Mouse (Mus musculus) stomach, embryonic 14.5 days (tissue): ENCODE measurements around the gene Cd300lb. TPM values are rescaled to one million over a fixed set of nuclear protein-coding genes. Genes with fewer than 3 reads are reported as not detected.
A peak's percentile ranks its signal among the peaks of the same experiment; 100 is the strongest.
"Not testable (repeated sequence)": the region's sequence is repeated elsewhere in the genome, so short reads cannot be mapped to it uniquely, and the experiment has no call there.

Experiments
- ATAC-seq: fragments of 200-750 bp; cut with Nextera tagmentation; 2 replicates; pipeline ENCODE4 v1.8.0; 2017; ENCODE audit warnings: low read depth, moderate TSS enrichment; ENCODE audit not compliant: insufficient number of reproducible peaks, insufficient read depth, low FRiP score
- H3K27ac ChIP-seq: fragments of 300-500 bp; sonication (generic); 2 replicates; pipeline ENCODE4 v1.5.1; 2014; ENCODE audit warnings: mild to moderate bottlenecking, low read length, moderate library complexity, mixed read lengths
- H3K27me3 ChIP-seq: fragments of 300-500 bp; sonication (generic); 2 replicates; pipeline ENCODE4 v1.6.1; 2014; ENCODE audit warnings: low read length, control low read depth, mixed read lengths; ENCODE audit not compliant: control insufficient read depth, insufficient read depth
- H3K36me3 ChIP-seq: fragments of 300-500 bp; sonication (generic); 2 replicates; pipeline ENCODE4 v1.6.1; 2014; ENCODE audit warnings: mild to moderate bottlenecking, control low read depth, low read length, moderate library complexity, mixed read lengths; ENCODE audit not compliant: control insufficient read depth, insufficient read depth
- H3K4me1 ChIP-seq: fragments of 300-500 bp; sonication (generic); 2 replicates; pipeline ENCODE4 v1.6.1; 2014; ENCODE audit warnings: low read length, control low read depth, mixed read lengths; ENCODE audit not compliant: control insufficient read depth, insufficient read depth
- H3K4me2 ChIP-seq: fragments of 300-500 bp; sonication (generic); replicated peaks from 2 replicates; pipeline ENCODE4 v1.6.1; 2014; ENCODE audit warnings: low read depth, low read length, control low read depth
- H3K4me3 ChIP-seq: fragments of 300-500 bp; sonication (generic); 2 replicates; pipeline ENCODE4 v1.5.1; 2014; ENCODE audit warnings: low read depth, low read length, control low read depth
- H3K9ac ChIP-seq: fragments of 300-500 bp; sonication (generic); replicated peaks from 2 replicates; pipeline ENCODE4 v1.6.1; 2014; ENCODE audit warnings: low read depth, mild to moderate bottlenecking, control low read depth, low read length, moderate library complexity, mixed read lengths
- H3K9me3 ChIP-seq: fragments of 300-500 bp; sonication (generic); 2 replicates; pipeline ENCODE4 v1.6.1; 2016; ENCODE audit warnings: low read depth, low read length, control low read depth; ENCODE audit not compliant: control insufficient read depth
- WGBS: fragments of 180-500 bp; shearing (Covaris S2); extraction: QIAGEN DNeasy Blood & Tissue Kit; methylation state at CpG from one replicate; pipeline ENCODE4 v1.1.7; 2014; 5-methylcytosine and 5-hydroxymethylcytosine counted together
- polyA plus RNA-seq: library from polyadenylated mRNA; unstranded; fragments of >200 nt; fragmentation: Nextera tagmentation; extraction: Ambion mirVana; gene quantifications from 2 replicates; pipeline ENCODE4 v1.2.1, GENCODE M21; 2014

Cd300lb gene
- polyA plus RNA-seq, 1 experiment from 2014 or later, result 0.12 TPM

- Histone ChIP-seq H3K9me3 (peaks cover 2% of the 10 kb centered on the region; the same call in 1 of the 2 replicates), H3K9ac (no peak overlapping the region), H3K27me3 (no peaks in the 10 kb centered on the region), H3K4me2 (no peak overlapping the region), H3K27ac (no peak overlapping the region), H3K4me3 (no peak overlapping the region), H3K4me1 (no peaks in the 10 kb centered on the region), H3K36me3 (no peaks in the 10 kb centered on the region)
- ATAC-seq, result no peak
- 78% methylated on average over 4 of the region's 4 CpGs for WGBS
These were observed 10.2 kb downstream of the Cd300lb start for GRCm38 (mm10) chr11:114923961-114924360.

GRCm38 (mm10) chr11:114922439-114922838, 11.7 kb downstream of the Cd300lb start:
- ATAC-seq, result no peak
- 76% methylated on average over 4 of the region's 4 CpGs for WGBS
- Histone ChIP-seq H3K27ac (no peak overlapping the region), H3K36me3 (no peaks in the 10 kb centered on the region), H3K4me1 (no peaks in the 10 kb centered on the region), H3K27me3 (no peaks in the 10 kb centered on the region), H3K4me3 (no peak overlapping the region), H3K9me3 (peaks cover 2% of the 10 kb centered on the region; the same call in 1 of the 2 replicates), H3K9ac (no peak overlapping the region), H3K4me2 (no peak overlapping the region)

GRCm38 (mm10) chr11:114917120-114917519, 17.1 kb downstream of the Cd300lb start:
- H3K4me2 ChIP-seq, result no peak overlapping the region
- no peak for ATAC-seq
- H3K27me3 ChIP-seq, result no peaks in the 10 kb centered on the region
- H3K9me3 ChIP-seq, result peaks cover 2% of the 10 kb centered on the region; the same call in 1 of the 2 replicates
- H3K27ac ChIP-seq, result no peak overlapping the region
- 74% methylated on average over 6 of the region's 6 CpGs for WGBS
- no peaks in the 10 kb centered on the region for H3K4me1 ChIP-seq
- H3K4me3 ChIP-seq, result no peak overlapping the region
- H3K9ac ChIP-seq, result no peak overlapping the region
- H3K36me3 ChIP-seq, result no peaks in the 10 kb centered on the region

GRCm38 (mm10) chr11:114914978-114915377, 19.2 kb downstream of the Cd300lb start:
- H3K36me3 ChIP-seq, result no peaks in the 10 kb centered on the region
- no peak overlapping the region for H3K9ac ChIP-seq
- H3K27me3 ChIP-seq, result no peaks in the 10 kb centered on the region
- H3K4me1 ChIP-seq, result no peaks in the 10 kb centered on the region
- no peak overlapping the region for H3K4me3 ChIP-seq
- 36% methylated on average over 7 of the region's 7 CpGs for WGBS
- peaks cover 2% of the 10 kb centered on the region; the same call in 1 of the 2 replicates for H3K9me3 ChIP-seq
- H3K27ac ChIP-seq, result no peak overlapping the region
- no peak for ATAC-seq
- no peak overlapping the region for H3K4me2 ChIP-seq

- WGBS, result 17% methylated on average over 9 of the region's 9 CpGs
- ATAC-seq, result 0 out of 2 replicates have a peak, but pooled peaks have one; percentile 46
- Histone ChIP-seq H3K27ac (no peak overlapping the region), H3K4me1 (no peaks in the 10 kb centered on the region), H3K4me3 (no peak overlapping the region), H3K4me2 (no peak overlapping the region), H3K9ac (no peak overlapping the region), H3K27me3 (no peaks in the 10 kb centered on the region), H3K9me3 (no peaks in the 10 kb centered on the region), H3K36me3 (no peaks in the 10 kb centered on the region)
These were observed 21.3 kb downstream of the Cd300lb start for GRCm38 (mm10) chr11:114912847-114913246.

- ATAC-seq, H3K9me3 ChIP-seq, H3K4me1 ChIP-seq, H3K27me3 ChIP-seq, H3K9ac ChIP-seq, H3K27ac ChIP-seq, H3K4me3 ChIP-seq, H3K36me3 ChIP-seq, H3K4me2 ChIP-seq: not testable (repeated sequence)
- 42% methylated on average over 3 of the region's 3 CpGs for WGBS
These were observed 24.6 kb downstream of the Cd300lb start for GRCm38 (mm10) chr11:114909538-114909937.

- Histone ChIP-seq H3K9me3 (no peaks in the 10 kb centered on the region), H3K4me1 (no peaks in the 10 kb centered on the region), H3K4me2 (no peak overlapping the region), H3K4me3 (no peak overlapping the region), H3K9ac (no peak overlapping the region), H3K27me3 (no peaks in the 10 kb centered on the region), H3K27ac (no peak overlapping the region), H3K36me3 (no peaks in the 10 kb centered on the region)
- no peak for ATAC-seq
- 45% methylated on average over 4 of the region's 4 CpGs for WGBS
These were observed 26.1 kb downstream of the Cd300lb start for GRCm38 (mm10) chr11:114908086-114908485.

- H3K4me3 ChIP-seq, result no peak overlapping the region
- no peak for ATAC-seq
- H3K9me3 ChIP-seq, result no peaks in the 10 kb centered on the region
- no peak overlapping the region for H3K4me2 ChIP-seq
- H3K4me1 ChIP-seq, result no peaks in the 10 kb centered on the region
- no peaks in the 10 kb centered on the region for H3K27me3 ChIP-seq
- H3K36me3 ChIP-seq, result no peaks in the 10 kb centered on the region
- no peak overlapping the region for H3K9ac ChIP-seq
- no peak overlapping the region for H3K27ac ChIP-seq
- WGBS, result 65% methylated on average over 4 of the region's 4 CpGs
These were observed 26.6 kb downstream of the Cd300lb start for GRCm38 (mm10) chr11:114907567-114907966.

GRCm38 (mm10) chr11:114903224-114903623, 31.0 kb downstream of the Cd300lb start:
- Histone ChIP-seq H3K36me3 (no peaks in the 10 kb centered on the region), H3K9me3 (no peaks in the 10 kb centered on the region), H3K4me3 (no peak overlapping the region), H3K9ac (no peak overlapping the region), H3K27ac (no peak overlapping the region), H3K27me3 (no peaks in the 10 kb centered on the region), H3K4me1 (no peaks in the 10 kb centered on the region), H3K4me2 (no peak overlapping the region)
- no peak for ATAC-seq
- WGBS, result 89% methylated on average over 4 of the region's 4 CpGs
